Mouse (Mus musculus) adipocyte (in vitro differentiated cells): Measurements from ENCODE around the gene Zfp827.

Experiments
- DNase-seq: peaks from one replicate; pipeline ENCODE4 v3.0.0-alpha.2; 2016; ENCODE audit warnings: low spot score

The Zfp827 gene

GRCm38 (mm10) chr8:79027977-79028487 lies at the start of gene Zfp827:
TSS of gene Zfp827 (plus strand) at chr8:79028437.
- DNase-seq, result peak; percentile 68

GRCm38 (mm10) chr8:79004341-79004740 lies 23.9 kb upstream of the Zfp827 start:
- no peak for DNase-seq

DNA sequence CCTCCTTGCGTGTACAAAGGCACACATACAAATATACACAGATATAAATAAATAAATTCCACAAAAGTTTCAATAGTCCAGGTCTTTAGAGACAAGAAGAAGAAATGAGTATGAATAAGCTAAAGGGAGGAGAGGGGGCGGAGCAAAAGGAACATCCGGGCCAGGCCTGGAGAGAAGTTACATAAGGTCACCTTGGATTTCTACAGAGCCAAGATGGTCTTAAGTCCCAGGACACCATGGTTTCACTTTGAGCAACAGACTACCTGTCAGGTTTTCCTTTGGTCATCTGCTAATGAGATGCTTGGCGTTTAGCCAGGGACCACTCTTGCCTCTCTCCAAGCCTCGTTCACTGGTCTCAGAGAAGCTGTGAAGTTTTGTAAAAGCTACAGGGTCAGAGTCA lies 13.2 kb upstream of the Zfp827 start:
- no peak for DNase-seq

DNA sequence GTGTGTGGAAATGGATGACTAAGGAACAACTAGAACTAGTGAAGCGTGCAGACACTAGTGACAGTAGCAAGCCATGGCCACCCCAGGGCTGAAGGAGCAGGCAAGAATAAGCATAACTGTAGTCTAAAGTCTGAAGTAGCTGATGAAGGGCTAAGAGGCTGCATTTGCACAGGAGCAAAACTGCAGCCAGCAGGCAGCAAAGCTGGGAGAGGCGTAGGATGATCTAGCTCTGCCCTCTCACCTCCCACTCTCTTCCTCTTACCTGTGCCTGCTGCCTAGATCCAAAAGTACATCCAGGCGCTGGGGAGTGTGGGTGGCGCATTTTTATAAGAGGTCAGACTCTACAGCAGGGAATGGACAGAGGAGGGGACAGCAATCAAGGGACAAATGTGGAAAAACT lies 12.2 kb upstream of the Zfp827 start:
- DNase-seq, result no peak

DNA sequence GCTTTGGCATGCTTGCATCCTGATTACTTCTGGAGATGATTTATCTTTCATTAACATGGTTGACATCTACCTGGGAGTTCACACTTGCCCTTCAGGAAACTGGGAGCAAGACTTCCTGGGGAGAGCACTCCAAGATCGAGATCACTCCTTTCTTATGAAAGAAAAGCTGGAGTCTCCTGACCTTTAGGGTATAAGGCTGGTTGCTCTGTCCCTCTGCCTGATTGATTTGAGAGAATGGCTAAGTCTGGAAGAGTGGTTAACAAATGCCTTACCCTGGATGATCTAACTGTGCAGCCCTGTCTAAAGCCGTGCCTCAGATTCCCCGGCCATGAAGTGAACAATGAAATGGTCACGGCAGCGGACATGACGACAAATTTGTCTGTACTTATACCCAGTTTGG lies 11.7 kb upstream of the Zfp827 start:
- DNase-seq, result no peak

DNA sequence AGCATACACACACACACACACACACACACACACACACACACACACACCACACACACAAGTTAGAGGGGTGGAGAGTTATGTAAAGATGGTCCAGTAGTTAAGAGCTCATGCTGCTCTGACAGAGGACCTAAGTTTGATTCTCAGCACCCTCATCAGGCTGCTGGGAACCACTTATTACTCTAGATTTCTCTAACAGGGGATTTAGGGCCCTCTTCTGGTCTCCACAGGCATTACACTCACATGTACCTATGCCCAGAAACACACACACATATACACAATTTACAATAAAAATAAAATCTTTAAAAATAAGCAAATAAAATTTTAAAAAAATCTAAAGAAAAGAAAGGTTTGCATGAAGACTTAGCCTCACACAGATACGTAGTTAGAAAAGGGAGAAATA lies 4.3 kb upstream of the Zfp827 start:
- DNase-seq, result no peak

GRCm38 (mm10) chr8:79027319-79027718 lies 918 bp upstream of the Zfp827 start:
- no peak for DNase-seq

GRCm38 (mm10) chr8:79028541-79029395 lies 531 bp downstream of the Zfp827 start:
- DNase-seq, result peak; percentile 47

DNA sequence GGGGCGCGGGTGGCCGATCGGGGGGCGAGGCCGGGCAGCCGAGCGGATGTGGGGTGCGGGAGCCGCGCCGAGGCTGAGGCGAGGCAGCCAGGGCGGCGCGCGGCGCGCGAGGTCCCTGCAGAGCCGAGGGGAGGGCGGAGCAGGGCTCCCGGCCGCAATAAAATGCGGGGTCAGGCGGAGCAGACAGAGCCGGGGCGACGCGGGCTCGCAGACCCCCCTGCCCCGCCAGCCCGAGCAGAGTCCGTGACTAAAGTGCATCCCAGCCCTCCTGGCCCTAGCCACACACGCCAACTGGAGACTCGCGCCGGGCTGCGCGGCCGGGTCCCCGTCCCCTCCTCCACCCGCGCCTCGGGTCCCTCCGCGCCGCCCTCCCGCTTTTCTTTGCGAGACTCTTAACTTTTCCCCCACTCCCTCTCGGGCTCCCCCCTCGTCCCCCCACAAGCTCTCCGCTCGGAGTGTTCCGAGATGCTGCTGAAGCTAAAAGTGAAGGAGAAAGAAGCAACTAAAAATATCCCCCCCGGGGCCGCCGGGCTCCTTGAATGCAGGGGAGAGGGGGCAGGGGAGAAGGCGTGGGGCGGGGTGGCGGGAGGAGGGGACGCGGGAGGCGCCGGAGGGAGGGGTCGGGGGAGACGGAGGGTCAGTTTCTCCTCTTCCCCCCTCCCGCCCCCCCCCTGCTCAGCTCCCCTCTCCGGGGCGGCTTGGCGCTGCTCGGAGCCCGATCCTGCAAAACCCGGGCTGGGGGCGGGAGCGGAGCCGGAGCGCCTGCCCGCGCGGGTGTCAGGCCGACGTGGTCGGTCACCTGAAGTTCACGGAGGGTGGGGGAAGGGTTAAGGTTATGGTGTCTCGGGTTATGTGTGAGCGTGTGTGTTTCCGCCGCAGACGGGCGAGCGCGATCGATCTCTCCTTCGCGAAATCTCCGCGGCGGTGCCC lies 1.4 kb downstream of the Zfp827 start:
- peak; percentile 56 for DNase-seq

DNA sequence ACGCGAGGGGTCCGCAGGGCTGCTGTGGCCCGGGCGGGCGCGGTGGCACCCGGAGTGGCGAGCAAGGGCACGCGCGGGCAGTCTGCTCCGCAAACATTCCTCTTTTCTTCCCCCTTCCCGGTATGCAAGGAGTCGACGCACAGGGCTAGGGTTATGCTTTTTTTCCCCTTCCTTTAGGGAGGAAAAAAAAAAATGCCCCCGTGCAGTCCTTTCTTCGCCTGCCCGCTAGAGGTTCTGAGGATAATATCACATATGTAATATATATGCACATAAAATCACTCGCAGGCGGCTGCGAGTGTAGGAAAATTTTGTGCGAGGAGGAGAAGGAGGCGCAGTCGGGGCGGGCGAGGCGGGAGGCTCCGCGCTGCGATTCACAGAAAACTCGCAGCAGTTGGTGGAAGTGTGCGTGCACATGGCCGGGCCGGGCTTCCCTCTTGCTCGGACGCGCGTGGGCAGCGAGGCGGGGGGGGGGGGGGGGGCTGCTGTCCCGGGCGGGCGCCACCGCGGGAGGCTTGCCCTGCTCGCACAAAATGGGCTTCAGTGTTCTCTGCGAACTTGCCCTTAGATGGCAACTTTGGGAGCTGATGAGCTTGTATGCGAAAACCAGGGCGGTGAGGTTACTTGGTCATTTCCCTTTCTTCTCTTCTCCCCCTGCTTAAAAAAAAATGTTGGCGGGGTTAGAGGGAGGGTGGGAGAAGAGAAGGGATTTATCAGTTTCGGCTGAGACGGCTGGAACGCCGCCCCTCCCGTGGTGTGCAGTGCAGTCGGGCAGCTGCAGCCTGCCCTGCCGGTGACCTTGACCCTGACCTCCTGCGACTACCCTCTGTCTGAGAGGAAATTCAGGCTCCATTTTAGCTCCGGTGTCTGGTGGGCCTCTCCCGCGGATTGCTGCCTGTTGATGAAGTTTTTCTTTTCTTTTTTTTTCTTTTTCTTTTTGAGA lies 2.4 kb downstream of the Zfp827 start:
- DNase-seq, result peak; percentile 37

GRCm38 (mm10) chr8:79037532-79037931 lies 9.3 kb downstream of the Zfp827 start:
- DNase-seq, result no peak

GRCm38 (mm10) chr8:79037991-79038390 lies 9.8 kb downstream of the Zfp827 start:
- DNase-seq, result peak; percentile 26

- no peak for DNase-seq
Observed at GRCm38 (mm10) chr8:79041429-79041828, 13.2 kb downstream of the Zfp827 start.

DNA sequence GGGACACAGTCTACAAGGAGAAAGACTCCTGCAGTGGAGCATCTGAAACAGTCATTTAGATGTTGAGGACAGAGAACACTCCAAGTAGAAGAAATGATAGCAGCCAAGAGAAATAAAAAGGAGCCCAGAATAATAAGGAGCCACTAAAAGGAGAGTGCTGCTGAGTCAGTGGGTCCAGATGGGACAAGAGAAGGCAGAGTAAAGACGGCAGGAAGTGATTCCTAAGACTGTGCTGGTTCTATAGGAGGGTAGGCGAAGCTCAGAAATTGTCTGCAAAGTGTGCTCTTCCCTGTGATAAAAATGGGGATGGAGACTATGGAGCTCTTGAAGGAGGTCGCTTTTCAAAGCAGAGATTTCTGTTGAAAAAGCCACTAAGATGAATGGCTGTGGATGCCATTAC lies 14.0 kb downstream of the Zfp827 start:
- no peak for DNase-seq

GRCm38 (mm10) chr8:79044673-79045072 lies 16.4 kb downstream of the Zfp827 start:
- DNase-seq, result no peak

DNA sequence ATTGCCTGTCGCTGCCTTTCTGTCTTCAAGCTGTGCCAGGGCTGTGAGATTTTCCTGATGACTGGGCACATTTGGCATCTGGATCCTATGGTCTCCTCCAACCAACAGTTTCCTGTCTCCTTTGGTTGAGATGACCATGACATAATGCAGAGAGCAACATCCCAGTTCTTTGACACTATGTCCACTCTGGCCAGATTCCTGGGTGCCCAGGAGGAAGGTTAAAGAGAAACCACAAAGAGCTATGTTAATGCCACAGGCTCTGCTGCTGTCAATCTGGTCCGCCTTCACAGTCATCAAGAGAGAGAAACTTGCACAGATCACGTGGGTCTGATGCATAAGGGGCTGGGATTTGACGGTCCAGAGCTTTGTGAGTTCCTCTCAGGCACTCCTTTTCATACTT lies 18.4 kb downstream of the Zfp827 start:
- DNase-seq, result no peak

DNA sequence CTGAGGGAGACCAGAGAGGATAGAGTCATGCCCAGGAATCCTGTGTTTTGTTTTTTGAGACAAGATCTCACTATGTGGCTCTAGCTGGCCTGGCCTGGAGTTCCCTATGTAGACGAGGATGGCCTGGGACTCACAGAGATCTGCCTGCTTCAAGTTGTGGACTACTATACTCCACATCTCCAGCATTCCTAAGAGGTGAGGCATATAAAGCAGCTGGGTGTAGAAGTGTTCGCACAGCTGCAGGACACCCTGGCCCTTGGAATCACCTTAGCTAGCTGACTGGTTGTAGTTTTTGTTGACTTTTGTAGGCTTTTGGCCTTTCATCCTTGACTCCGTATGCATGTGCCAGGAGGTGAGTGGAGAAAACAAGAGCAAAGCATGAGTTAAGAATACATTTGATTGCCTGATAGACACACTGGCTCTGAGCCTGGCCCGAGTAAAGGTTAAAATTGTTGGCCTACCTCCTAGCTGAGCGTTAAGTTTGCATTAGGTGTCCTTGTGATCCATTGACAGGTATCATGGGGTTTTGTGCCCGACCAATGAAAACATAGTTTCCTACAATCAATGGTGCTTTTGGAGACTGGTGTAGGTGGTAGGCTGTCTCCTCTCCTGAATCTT lies 20.3 kb downstream of the Zfp827 start:
- no peak for DNase-seq

GRCm38 (mm10) chr8:79054222-79054621 lies 26.0 kb downstream of the Zfp827 start:
- no peak for DNase-seq

- DNase-seq, result no peak
Observed at GRCm38 (mm10) chr8:79057179-79057578, 28.9 kb downstream of the Zfp827 start.

DNA sequence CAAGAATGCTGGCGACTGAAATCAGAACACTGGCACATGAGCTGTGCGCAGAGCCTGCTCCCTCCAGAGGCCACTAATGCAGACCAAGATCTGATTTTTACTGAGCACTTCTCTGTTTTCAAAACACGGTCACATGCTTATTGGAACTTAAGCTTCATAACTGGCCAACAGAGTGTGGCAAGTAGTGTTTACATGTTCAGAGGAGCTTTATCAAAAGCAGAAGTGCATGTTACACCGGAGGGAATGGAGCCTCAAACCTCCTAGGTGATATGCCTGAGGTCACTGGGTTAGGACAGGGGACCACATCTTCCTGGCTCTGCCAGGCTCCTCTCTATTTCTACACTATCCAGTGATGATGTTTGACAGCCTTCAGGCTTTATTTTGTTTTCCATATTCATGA lies 31.1 kb downstream of the Zfp827 start:
- peak; percentile 9 for DNase-seq

GRCm38 (mm10) chr8:79060013-79060609 lies 31.9 kb downstream of the Zfp827 start:
- no peak for DNase-seq
